Mouse (Mus musculus) intestine, embryonic 15.5 days (tissue): Measurements from ENCODE around the gene Nkx2-2. TPM values are rescaled to one million over a fixed set of nuclear protein-coding genes. Genes with fewer than 3 reads are reported as not detected.
"Not testable (repeated sequence)": the region's sequence is repeated elsewhere in the genome, so short reads cannot be mapped to it uniquely, and the experiment has no call there.

Source experiments
- ATAC-seq: fragments of 200-750 bp; cut with Nextera tagmentation; 2 replicates; pipeline ENCODE4 v1.8.0; 2017; ENCODE audit warnings: moderate TSS enrichment, moderate library complexity
- H3K27ac ChIP-seq: fragments of 300-500 bp; sonication (generic); 2 replicates; pipeline ENCODE4 v1.5.1; 2015; ENCODE audit warnings: mild to moderate bottlenecking, inconsistent platforms
- H3K27me3 ChIP-seq: fragments of 300-500 bp; sonication (generic); replicated peaks from 2 replicates; pipeline ENCODE4 v1.6.1; 2015; ENCODE audit warnings: inconsistent platforms
- H3K36me3 ChIP-seq: fragments of 300-500 bp; sonication (generic); 2 replicates; pipeline ENCODE4 v1.6.1; 2015; ENCODE audit warnings: inconsistent platforms
- H3K4me1 ChIP-seq: fragments of 300-500 bp; sonication (generic); replicated peaks from 2 replicates; pipeline ENCODE4 v1.6.1; 2015; ENCODE audit warnings: inconsistent platforms
- H3K4me2 ChIP-seq: fragments of 300-500 bp; sonication (generic); replicated peaks from 2 replicates; pipeline ENCODE4 v1.6.1; 2015; ENCODE audit warnings: mild to moderate bottlenecking, inconsistent platforms
- H3K4me3 ChIP-seq: fragments of 300-500 bp; sonication (generic); replicated peaks from 2 replicates; pipeline ENCODE4 v1.5.1; 2015; ENCODE audit warnings: inconsistent platforms
- H3K9ac ChIP-seq: fragments of 300-500 bp; sonication (generic); 2 replicates; pipeline ENCODE4 v1.6.1; 2015; ENCODE audit warnings: inconsistent platforms
- H3K9me3 ChIP-seq: fragments of 300-500 bp; sonication (generic); 2 replicates; pipeline ENCODE4 v1.6.1; 2016; ENCODE audit warnings: inconsistent platforms
- WGBS: fragments of 180-500 bp; shearing (Covaris S2); methylation state at CpG from one replicate; pipeline ENCODE4 v1.1.7; 2015; 5-methylcytosine and 5-hydroxymethylcytosine counted together
- polyA plus RNA-seq: library from polyadenylated mRNA; unstranded; fragments of >200 nt; fragmentation: Nextera tagmentation; extraction: Ambion mirVana; gene quantifications from 2 replicates; pipeline ENCODE4 v1.2.1, GENCODE M21; 2015

Nkx2-2 gene
- polyA plus RNA-seq, 1 experiment from 2014 or later = 3.6 TPM

DNA sequence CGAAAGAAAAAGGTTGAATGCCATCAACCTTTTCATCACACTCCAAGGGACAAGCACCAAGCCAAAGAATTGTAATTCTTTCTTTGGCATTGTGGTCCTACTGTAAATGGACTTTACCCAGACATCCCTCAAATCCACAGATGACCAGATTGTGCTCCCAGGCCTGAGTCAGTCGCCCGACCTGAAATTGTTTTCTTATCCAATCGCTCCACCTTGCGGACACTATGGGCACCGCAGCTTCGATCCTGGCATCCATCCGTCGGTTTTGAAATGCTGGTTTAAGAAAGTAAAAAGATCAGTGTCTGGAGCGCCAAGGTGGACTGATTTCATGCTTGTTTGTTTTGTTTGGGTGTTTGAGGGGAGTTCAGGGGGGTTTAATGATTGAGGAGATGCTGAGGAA, 16.4 kb downstream of the Nkx2-2 start:
- Histone ChIP-seq H3K9me3 (no peaks in the 10 kb centered on the region), H3K4me3 (peak overlapping the region; percentile 14), H3K4me1 (peaks cover 4% of the 10 kb centered on the region), H3K4me2 (peak overlapping the region; percentile 58), H3K27me3 (peaks cover 54% of the 10 kb centered on the region), H3K36me3 (no peaks in the 10 kb centered on the region), H3K9ac (no peak overlapping the region), H3K27ac (no peak overlapping the region)
- ATAC-seq = peak; percentile 57
- WGBS = 8% methylated on average over 10 of the region's 10 CpGs

GRCm38 (mm10) chr2:147175296-147175695, 18.7 kb downstream of the Nkx2-2 start:
- Histone ChIP-seq H3K27me3 (peaks cover 33% of the 10 kb centered on the region), H3K4me1 (peaks cover 4% of the 10 kb centered on the region)
- WGBS = 86% methylated on average over 11 of the region's 11 CpGs

DNA sequence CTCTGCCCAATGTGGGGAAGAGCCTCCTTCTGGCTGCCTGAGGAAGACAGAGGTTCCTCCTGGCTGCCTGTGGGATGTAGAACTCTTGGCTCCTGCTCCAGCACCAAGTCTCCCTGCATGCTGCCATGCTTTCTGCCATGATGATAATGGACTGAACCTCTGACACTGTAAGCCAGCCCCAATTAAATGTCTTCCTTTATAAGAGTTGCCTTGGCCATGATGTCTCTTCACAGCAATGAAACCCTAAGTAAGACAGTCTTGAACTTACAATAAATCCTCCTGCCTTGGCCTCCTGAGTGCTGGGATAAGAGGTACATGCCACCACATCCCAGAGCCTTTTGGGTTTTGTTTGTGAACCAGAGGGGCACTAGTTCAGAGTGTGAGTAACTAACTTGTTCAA, 20.3 kb downstream of the Nkx2-2 start:
- Histone ChIP-seq H3K4me1 (peaks cover 4% of the 10 kb centered on the region), H3K4me3 (no peak overlapping the region), H3K9ac (no peak overlapping the region), H3K27ac (no peak overlapping the region), H3K27me3 (peaks cover 18% of the 10 kb centered on the region), H3K36me3 (no peaks in the 10 kb centered on the region), H3K9me3 (no peaks in the 10 kb centered on the region), H3K4me2 (no peak overlapping the region)
- no peak for ATAC-seq

More at GRCm38 (mm10) chr2:147175296-147175695, 18.7 kb downstream of the Nkx2-2 start:
- H3K4me2 ChIP-seq = no peak overlapping the region
- no peak for ATAC-seq
- H3K4me3 ChIP-seq = no peak overlapping the region
- H3K9ac ChIP-seq = no peak overlapping the region
- no peaks in the 10 kb centered on the region for H3K36me3 ChIP-seq
- no peaks in the 10 kb centered on the region for H3K9me3 ChIP-seq
- H3K27ac ChIP-seq = no peak overlapping the region

DNA sequence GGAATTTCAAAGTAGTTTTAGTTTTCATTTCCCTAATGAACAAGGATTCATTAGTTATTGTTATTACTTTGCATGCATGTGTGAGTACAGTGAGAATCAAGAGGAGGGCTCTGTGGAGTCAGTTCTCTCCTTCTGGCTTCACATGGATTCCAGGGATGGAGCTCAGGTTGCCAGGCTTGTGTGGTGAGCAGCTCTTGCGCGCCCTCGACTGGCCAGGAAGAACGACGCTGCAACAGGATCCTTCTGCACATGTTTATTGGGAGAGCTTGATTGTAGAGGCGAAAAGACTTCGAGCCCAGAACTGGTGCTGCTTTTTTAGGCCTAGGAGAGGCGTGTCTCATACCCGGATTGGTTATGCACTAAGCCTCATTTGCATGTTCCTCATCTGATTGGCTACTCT, 23.5 kb downstream of the Nkx2-2 start:
- 84% methylated on average over 9 of the region's 9 CpGs for WGBS
- H3K9ac ChIP-seq, H3K4me1 ChIP-seq, ATAC-seq, H3K27me3 ChIP-seq, H3K9me3 ChIP-seq, H3K36me3 ChIP-seq, H3K4me3 ChIP-seq, H3K4me2 ChIP-seq, H3K27ac ChIP-seq: not testable (repeated sequence)

GRCm38 (mm10) chr2:147165863-147166262, 28.2 kb downstream of the Nkx2-2 start:
- Histone ChIP-seq H3K4me2 (no peak overlapping the region), H3K4me1 (no peaks in the 10 kb centered on the region), H3K27me3 (no peaks in the 10 kb centered on the region), H3K36me3 (no peaks in the 10 kb centered on the region), H3K9me3 (no peaks in the 10 kb centered on the region), H3K27ac (no peak overlapping the region), H3K4me3 (no peak overlapping the region), H3K9ac (no peak overlapping the region)
- ATAC-seq = no peak
- 73% methylated on average over 1 of the region's 1 CpGs for WGBS

DNA sequence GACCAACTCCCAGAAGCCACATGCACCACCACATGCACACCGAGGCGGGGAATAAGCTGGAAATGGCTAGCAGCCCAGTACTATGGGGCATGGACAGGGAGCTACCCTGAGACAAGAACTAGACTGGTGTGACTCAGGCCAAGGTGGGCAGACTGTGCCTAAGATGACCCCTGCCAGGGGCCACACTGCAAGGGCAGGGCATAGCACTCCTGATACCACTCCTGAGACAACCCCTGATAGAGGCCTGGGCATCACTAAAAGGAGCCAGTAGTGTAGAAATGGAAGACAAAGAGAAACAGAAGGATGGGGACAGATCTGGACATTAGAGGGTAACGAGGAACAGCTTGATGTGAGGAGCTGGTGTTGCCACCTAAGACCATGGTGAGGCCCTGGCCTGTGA, 28.7 kb downstream of the Nkx2-2 start:
- no peaks in the 10 kb centered on the region for H3K36me3 ChIP-seq
- no peaks in the 10 kb centered on the region for H3K27me3 ChIP-seq
- no peak overlapping the region for H3K27ac ChIP-seq
- no peaks in the 10 kb centered on the region for H3K4me1 ChIP-seq
- WGBS = 85% methylated on average over 3 of the region's 3 CpGs
- ATAC-seq = no peak
- H3K9ac ChIP-seq = no peak overlapping the region
- no peak overlapping the region for H3K4me3 ChIP-seq
- H3K9me3 ChIP-seq = no peaks in the 10 kb centered on the region
- no peak overlapping the region for H3K4me2 ChIP-seq

DNA sequence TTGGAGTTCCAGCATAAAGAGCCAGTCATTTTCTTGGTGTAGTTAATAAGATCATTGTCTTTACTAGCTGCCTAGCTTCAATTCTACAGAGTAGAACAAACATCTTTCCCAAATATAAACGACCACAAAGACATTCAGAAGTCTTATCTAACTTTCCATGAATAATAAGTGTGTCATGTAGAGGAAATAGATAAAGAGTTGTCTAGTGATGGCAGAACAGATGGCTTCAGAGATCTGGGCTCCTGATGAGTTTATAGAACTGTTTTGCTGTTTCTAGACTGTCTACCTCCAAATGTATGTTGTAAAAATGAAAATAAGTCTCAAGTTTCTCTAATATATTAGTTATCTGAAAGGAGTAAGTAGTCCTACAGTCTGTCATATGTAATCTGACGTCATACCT, 41.5 kb downstream of the Nkx2-2 start:
- Histone ChIP-seq H3K36me3 (no peaks in the 10 kb centered on the region), H3K4me3 (no peak overlapping the region), H3K4me2 (no peak overlapping the region), H3K27me3 (no peaks in the 10 kb centered on the region), H3K4me1 (no peaks in the 10 kb centered on the region), H3K9me3 (no peaks in the 10 kb centered on the region), H3K9ac (no peak overlapping the region), H3K27ac (no peak overlapping the region)
- 59% methylated on average over 2 of the region's 2 CpGs for WGBS
- ATAC-seq = no peak

Other genes starting within 250 kb of the Nkx2-2 start
- gene Xrn2, start 181.2 kb downstream of the Nkx2-2 start, polyA plus RNA-seq = 70.3 and 77.6 TPM in 2 replicates
- not detected in 2 replicates for gene Nkx2-4, start 108.8 kb downstream of the Nkx2-2 start, polyA plus RNA-seq
- 0.10 TPM in 1 of 2 replicates, not detected in the other for gene Pax1, start 167.7 kb upstream of the Nkx2-2 start, polyA plus RNA-seq